Mouse (Mus musculus) kidney, postnatal 25 days (tissue): Measurements from ENCODE around the gene Gm3776.
A peak's percentile ranks its signal among the peaks of the same experiment; 100 is the strongest.
"Not testable (repeated sequence)": the region's sequence is repeated elsewhere in the genome, so short reads cannot be mapped to it uniquely, and the experiment has no call there.

ENCODE experiments used
- DNase-seq, 2 experiments: peaks; one replicate each; pipeline ENCODE4 v3.0.0; 2021; ENCODE audit warnings: mixed read lengths in 2 of 2

The Gm3776 gene

DNA sequence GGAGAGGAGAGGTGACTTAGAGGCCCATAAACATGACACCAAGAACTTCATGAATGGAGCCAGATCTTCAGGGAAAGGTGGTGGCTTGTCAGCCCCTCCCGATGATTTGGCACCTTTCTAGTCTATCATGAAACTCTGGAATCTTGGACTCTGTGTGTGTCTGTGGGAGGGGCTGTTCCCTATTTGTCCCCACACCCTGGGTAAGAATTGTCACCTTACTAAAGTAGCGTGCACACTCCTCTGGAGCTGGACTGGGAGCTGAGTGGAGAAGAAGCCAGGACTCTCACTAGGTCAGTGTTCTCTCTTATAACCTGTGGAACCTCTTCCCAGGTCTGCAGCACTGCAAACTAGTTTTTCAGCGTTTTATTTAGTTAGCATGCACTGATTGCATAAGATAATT lies at the start of gene Gm3776:
Gene Gm3776 (plus strand): TSS at position 216 of the 400 bp plus-strand sequence.
- DNase-seq, result not testable (repeated sequence)

DNA sequence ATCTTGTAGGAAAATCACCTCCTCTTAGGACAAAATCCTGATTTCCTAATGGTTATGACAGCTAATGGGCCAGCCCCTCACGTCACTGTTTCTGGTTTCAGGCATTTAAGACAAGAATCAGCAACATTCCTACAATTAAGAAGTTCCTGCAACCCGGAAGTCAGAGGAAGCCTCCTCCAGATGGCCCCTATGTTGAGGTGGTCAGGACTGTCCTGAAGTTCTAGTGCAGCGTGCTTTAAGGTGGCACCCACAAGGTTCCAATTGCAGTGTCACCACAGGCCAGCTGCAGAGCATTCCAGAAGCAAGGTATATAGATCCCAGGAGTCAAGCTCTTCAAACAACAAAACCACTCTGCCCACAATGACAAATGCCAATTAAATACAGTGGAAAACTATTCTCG lies 48.0 kb upstream of the Gm3776 start:
- no peak for DNase-seq

DNA sequence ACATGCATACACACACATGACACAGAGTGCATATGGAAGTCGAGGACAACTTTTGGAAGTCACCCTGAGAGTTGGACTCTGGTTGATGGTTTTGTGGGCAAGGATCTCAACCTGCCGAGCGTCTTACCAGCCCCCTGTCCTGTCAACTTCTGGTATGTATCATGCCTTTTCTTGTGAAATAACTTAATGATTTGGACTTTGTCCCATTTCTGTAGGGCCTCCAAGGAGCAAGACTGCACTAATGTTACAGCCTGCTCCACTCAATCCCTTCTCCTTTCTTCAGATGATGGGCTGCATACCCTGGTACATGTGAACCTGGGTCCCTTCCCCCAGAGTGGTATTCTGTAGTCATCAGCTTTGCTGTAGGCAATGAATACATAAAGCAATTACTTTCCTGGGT lies 46.9 kb upstream of the Gm3776 start:
- no peak for DNase-seq

DNA sequence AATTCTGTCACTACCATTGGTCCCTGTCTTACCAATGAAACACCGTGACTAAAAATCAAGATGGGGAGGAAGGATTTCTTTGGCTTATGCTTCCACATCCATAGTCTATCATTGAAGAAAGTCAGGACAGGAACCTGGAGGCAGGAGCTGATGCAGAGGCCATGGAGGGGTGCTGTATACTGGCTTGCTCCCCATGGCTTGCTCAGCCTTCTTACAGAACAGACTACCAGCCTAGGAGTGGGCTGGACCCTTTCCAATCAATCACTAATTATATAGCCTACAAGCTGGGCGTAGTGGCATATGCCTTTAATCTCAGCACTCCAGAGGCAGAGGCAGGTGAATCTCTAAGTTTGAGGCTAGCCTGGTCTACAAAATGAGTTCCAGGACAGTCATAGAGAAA lies 46.1 kb upstream of the Gm3776 start:
- no peak for DNase-seq

DNA sequence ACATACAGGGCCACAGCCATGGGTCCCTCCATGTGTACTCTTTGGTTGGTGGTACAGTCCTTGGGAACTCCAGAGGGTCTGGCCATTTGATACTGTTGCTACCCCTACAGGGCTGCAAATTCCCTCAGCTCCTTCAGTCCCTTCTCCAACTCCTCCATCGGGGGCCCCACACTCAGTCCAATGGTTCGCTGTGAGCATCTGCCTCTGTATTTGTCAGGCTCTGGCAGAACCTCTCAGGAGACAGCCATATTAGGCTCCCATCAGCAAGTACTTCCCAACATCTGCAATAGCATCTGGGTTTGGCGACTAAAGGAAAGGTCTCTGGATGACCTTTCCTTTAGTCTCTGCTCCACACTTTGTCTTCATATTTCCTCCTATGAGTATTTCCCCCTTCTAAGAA lies 45.4 kb upstream of the Gm3776 start:
- DNase-seq, result no peak

DNA sequence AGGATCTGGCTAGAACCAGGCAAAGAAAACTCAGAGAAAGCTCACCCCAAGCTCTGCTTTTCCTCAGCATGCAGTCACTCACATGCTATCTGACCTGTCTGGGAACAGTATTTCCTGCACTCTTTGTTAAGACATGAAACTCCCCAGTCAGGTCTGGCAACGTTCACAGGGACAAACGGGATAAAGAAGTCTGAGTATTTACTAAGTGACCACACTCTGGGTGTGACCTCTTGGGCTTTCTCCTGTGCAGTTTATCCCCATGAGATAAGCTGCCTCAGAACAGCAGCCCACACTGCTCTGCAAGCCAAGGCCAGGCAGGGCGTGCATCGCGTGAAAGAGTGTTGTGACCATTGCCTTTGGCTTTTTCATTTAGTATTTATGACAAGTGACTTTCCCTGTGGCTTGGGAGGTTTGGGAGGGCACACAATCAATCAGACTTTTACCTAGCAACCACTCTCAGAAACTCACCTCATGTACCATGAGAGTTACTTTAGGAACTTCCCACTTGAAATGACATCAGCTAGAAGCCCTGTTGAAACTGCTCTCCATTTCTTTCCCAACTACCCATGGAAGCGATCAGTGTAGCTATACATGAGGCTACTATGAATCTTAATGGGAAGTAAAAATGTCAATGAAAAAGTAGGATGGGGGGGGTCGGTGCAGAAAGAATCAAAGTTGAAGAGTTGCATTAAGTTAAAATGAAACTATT lies 44.4 kb upstream of the Gm3776 start:
- no peak for DNase-seq

DNA sequence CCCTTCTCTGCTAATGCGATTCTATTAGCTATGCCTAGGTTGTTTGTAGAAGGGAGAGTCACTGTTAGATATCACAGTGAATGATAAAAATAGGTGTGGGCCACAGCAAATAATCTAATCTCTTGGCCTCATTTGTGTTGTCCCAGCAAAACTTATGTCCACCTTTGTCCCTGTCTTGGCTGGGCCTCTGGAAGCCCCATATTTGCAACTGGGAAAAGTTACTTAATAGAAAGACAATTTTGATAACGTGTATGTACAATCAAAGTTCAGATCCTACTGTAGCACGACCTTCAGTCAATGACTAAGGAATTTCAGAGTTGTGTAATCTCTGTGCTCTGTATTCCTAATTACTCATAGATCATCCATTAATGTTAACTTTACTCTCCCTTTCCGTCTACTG lies 39.9 kb upstream of the Gm3776 start:
- no peak for DNase-seq

DNA sequence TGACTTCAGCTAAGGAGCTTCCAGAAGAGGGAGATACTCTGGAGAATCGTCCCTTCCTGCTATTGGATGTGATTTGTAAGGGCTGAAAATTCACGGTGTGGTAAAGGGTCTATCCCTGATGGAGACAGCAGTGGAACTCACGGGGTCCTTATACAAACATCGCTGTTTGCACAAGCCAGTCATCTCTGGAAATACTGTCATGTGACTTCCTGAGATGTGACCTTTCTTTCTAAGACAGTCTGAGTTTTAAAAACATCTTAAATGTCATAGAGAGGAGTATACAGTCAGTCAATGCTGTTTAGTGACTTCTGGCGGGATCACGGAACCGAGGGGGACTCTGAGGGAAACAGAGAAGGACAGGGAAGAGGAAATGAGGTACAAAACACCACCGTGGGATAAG lies 34.3 kb upstream of the Gm3776 start:
- no peak for DNase-seq

DNA sequence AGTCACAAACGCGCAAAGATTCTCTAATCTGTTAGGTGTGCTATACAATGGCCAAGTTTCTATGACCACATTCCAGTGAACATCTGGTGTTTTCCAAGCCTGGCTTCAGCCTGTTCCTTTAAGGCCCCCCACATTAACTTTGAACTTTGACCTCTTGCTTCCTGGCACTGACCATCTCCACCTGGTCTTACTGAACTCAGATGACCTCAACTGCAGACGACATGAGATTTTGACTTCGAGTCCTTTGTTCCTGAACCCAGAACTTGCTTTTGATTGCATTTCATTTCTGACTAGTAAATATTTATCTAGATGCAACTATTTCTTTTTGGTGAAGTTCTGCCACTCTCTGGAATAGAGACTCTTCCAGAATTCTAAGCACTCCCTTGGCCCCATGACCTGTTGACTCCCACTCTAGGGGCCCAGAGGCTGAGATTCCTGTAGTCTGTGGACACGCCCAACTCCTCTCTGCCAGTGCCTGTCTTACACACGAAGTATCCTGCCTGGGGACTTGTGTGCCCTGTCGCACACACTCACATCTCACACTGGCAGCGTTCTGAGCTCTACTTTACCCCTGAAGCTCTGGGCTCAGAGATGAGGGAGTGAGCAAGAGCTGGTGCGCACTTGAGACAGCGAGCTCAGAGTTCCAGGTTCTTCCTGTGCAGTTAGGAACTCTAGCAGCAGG lies 33.6 kb upstream of the Gm3776 start:
- DNase-seq, result peak; percentile 23 to 61

DNA sequence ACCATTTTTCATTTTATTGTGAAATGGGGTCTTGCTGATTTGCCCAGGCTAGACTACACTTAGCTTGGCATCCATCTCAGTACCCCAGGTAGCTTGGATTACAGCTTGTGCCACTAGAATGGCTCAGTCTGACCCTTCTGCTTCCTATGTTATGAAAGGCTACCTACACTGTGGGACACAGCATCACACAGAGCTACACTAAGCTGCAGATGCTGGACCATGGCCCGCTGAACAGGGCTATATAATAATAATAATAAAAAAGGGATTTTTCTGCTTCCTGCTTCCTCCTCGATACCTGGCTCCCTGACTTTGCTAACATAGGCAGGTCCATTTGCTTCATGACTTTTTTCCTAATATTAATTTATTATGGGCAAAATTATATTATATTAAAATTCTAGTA lies 32.5 kb upstream of the Gm3776 start:
- no peak for DNase-seq

DNA sequence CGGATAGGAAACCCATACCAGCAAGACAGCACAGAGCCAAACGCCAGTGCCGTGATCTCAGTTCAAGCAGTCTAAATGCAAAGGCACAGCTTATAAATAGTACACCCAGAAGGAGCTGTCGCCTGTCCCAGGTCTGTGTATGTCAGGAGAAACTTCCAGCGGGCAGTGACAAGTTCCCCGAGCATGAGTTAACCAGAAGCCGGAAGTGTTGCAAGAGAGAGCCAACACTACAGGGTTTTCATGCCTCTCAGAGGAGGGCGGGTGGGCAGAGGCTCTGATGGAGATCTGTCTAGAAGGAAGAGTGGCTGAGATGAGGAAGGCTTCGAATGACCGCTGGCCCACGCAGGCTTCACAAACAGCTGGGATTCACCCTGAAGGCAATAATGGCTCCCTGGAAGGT lies 31.6 kb upstream of the Gm3776 start:
- no peak for DNase-seq

DNA sequence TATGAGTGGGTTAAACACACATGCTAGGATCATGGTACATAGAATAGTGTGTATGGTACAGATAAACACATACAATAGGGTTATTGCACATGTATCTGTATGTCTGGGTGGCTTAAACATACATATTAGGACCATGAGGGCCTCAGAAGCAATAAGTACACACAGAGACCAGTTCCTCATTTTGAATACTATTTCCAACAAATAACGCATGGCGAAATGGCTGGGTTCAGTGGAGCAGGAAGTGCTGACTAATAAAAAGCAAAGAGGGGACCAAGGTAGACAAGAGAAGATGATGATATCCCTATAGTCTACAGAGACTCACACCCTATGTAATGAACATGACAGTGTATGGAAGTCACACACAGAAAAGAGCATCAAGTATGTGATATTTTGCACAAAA lies 28.8 kb upstream of the Gm3776 start:
- no peak for DNase-seq

DNA sequence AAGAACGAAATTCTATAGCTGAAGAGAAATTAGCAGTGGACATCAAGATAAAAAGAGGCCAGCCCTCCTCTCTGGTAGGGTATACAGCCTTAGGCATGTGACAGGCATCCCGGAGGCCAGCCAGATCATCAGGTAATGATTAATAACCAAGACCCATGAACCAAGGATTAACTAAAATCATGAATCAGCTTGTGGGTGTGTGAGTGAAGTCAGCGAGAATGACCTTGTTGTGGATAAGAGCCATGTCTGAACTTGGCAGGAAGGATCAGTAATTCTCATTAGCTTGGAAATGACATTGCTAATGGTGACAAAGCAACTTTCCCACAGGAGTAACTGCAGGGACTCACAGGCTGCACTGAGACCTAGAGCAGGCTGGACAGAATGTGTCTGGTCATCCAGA lies 27.3 kb upstream of the Gm3776 start:
- peak; percentile 64 to 67 for DNase-seq

DNA sequence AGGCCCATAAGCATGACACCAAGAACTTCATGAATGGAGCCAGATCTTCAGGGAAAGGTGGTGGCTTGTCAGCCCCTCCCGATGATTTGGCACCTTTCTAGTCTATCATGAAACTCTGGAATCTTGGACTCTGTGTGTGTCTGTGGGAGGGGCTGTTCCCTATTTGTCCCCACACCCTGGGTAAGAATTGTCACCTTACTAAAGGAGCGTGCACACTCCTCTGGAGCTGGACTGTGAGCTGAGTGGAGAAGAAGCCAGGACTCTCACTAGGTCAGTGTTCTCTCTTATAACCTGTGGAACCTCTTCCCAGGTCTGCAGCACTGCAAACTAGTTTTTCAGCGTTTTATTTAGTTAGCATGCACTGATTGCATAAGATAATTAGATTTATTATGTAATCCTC lies 26.5 kb upstream of the Gm3776 start, which contains the start of gene Gsta1:
Gene Gsta1 (plus strand): TSS at position 196 of the 400 bp plus-strand sequence.
- not testable (repeated sequence) for DNase-seq

DNA sequence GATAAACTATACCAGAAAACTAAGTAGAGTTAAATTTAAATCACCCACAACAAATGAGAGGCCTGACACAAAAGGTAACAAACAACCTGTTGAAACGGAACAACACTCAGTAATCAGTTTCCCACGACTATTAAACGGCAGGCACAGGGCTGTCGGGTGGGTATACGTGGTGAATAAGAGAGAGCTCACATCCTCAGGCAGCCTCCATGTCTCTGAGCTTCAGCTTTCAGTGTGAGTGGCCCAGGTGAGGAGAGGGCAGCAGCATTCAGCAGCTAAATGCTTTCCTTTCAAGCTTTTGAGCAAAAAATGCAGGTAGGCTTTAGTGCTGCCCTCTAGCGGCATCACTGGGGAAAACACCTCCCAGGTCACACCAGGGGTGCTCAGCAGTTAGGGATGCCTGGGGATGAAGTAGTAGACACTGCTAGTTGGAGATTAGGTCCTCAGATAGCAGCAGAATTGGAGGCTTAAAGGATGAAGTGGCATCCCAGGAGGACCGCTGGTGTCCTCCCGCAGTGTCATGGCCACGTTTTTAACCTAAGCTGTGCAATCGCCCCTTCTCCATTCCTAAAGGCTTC lies 23.7 kb upstream of the Gm3776 start:
- DNase-seq, result not testable (repeated sequence)

DNA sequence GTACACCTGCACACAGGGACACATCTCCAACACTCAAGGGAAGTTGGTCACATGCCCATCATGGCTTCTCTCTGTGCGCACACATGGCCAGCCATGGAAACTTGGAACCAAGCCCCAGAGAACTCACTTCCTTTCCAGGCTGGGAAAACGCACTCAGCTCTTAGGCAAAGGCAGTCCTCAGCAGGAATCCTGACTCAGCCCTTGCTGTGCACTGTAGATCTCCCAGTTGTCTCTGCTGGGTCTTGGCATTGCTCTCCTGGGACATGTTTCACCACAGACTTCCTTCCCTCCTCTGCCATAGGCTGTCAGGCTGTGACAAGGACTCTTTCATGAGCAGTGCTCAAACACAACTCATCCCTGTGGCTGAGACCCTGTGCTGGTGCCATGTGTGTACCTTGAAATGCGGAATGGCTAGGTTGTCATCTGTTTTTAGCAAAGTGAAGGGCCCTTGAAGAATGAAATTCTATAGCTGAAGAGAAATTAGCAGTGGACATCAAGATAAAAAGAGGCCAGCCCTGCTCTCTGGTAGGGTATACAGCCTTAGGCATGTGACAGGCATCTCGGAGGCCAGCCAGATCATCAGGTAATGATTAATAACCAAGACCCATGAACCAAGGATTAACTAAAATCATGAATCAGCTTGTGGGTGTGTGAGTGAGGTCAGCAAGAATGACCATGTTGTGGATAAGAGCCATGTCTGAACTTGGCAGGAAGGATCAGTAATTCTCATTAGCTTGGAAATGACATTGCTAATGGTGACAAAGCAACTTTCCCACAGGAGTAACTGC lies 1.1 kb upstream of the Gm3776 start:
- peak; percentile 37 to 69 for DNase-seq

DNA sequence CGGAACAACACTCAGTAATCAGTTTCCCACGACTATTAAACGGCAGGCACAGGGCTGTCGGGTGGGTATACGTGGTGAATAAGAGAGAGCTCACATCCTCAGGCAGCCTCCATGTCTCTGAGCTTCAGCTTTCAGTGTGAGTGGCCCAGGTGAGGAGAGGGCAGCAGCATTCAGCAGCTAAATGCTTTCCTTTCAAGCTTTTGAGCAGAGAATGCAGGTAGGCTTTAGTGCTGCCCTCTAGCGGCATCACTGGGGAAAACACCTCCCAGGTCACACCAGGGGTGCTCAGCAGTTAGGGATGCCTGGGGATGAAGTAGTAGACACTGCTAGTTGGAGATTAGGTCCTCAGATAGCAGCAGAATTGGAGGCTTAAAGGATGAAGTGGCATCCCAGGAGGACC lies 2.8 kb downstream of the Gm3776 start:
- DNase-seq, result peak; percentile 53 to 57

DNA sequence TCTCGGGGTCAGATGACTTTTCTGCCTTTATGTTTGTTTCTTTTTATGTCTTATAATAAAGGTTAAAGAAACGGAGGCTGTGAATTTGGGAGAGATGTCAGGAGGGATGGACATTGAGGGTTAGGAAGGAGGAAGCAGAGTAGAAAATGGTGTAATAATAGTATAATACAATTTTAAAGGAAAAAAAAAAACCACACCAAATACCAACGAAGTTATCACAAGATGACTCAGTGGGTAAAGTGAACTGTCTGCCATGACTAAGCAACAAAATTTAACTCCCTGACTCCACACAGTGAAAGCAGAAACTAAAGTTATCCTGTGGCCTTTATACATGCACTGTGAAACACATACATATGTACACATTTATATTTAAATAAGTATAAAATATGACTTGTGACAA lies 14.0 kb downstream of the Gm3776 start:
- DNase-seq, result not testable (repeated sequence)

DNA sequence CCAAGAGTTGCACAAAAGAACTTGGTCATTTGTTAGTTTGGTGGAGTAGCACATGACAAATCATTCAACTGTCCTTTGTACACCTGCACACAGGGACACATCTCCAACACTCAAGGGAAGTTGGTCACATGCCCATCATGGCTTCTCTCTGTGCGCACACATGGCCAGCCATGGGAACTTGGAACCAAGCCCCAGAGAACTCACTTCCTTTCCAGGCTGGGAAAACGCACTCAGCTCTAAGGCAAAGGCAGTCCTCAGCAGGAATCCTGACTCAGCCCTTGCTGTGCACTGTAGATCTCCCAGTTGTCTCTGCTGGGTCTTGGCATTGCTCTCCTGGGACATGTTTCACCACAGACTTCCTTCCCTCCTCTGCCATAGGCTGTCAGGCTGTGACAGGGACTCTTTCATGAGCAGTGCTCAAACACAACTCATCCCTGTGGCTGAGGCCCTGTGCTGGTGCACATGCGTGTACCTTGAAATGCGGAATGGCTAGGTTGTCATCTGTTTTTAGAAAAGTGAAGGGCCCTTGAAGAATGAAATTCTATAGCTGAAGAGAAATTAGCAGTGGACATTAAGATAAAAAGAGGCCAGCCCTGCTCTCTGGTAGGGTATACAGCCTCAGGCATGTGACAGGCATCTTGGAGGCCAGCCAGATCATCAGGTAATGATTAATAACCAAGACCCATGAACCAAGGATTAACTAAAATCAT lies 25.2 kb downstream of the Gm3776 start:
- peak; percentile 70 to 82 for DNase-seq

DNA sequence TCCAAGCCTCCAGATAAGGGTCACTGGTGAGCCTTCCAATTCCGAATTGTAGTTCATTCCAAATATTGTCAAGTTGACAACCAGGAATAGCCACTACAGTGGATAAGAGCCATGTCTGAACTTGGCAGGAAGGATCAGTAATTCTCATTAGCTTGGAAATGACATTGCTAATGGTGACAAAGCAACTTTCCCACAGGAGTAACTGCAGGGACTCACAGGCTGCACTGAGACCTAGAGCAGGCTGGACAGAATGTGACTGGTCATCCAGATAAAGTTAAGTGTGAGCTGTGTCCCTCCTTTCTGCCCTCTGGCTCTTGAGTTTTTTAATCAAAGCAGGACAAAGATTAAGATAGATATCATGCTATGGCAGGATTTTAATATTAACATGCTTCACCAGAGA lies 32.1 kb downstream of the Gm3776 start:
- DNase-seq, result not testable (repeated sequence)

DNA sequence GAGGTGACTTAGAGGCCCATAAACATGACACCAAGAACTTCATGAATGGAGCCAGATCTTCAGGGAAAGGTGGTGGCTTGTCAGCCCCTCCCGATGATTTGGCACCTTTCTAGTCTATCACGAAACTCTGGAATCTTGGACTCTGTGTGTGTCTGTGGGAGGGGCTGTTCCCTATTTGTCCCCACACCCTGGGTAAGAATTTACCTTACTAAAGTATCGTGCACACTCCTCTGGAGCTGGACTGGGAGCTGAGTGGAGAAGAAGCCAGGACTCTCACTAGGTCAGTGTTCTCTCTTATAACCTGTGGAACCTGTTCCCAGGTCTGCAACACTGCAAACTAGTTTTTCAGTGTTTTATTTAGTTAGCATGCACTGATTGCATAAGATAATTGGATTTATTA lies 32.8 kb downstream of the Gm3776 start, which contains the start of gene Gm10639:
Gene Gm10639 (plus strand): TSS at position 201 of the 400 bp plus-strand sequence.
- DNase-seq, result not testable (repeated sequence)

DNA sequence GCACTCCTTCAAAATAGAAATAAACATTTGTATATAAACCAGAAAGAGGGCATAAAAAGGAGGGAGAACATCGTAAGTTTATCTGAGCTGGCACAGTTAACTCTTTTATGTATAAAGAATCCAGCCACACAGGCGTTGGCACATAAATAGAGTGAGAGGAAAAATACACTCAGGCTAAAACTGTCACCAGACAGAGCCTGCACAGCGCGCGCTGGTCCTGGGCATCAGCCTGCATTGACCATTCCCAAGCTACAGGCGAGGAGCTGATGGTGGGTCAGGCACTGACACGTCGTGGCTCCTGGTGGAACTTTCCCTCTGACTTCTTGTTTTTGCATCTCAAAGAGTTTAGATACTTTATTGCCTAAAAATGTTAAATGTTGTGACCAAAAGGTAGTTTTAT lies 35.5 kb downstream of the Gm3776 start:
- not testable (repeated sequence) for DNase-seq

DNA sequence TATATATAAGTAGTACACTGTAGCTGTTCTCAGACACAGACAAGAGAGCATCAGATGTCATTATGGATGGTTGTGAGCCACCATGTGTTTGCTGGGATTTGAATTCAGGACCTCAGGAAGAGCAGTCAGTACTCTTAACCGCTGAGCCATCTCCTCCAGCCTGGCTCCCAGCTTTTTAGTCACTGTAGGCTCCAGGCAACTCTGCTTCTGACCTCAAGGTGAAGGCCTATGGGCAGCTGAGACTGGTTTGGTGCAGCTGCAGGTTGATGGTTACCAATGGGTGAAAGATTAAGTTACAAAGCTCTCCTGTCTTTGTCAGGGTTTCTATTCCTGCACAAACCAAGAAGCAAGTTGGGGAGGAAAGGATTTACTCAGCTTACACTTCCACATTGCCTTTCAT lies 36.8 kb downstream of the Gm3776 start:
- peak; percentile 4 to 62 for DNase-seq
